Mouse (Mus musculus): Measurements from ENCODE around the gene Pygo2. TPM values are rescaled to one million over a fixed set of nuclear protein-coding genes. Genes with fewer than 3 reads are reported as not detected.

Gene Pygo2
- polyA plus RNA-seq (2015; fragmentation: Nextera tagmentation; extraction: Ambion mirVana), result 5.9 and 6.9 TPM in 2 replicates

DNA sequence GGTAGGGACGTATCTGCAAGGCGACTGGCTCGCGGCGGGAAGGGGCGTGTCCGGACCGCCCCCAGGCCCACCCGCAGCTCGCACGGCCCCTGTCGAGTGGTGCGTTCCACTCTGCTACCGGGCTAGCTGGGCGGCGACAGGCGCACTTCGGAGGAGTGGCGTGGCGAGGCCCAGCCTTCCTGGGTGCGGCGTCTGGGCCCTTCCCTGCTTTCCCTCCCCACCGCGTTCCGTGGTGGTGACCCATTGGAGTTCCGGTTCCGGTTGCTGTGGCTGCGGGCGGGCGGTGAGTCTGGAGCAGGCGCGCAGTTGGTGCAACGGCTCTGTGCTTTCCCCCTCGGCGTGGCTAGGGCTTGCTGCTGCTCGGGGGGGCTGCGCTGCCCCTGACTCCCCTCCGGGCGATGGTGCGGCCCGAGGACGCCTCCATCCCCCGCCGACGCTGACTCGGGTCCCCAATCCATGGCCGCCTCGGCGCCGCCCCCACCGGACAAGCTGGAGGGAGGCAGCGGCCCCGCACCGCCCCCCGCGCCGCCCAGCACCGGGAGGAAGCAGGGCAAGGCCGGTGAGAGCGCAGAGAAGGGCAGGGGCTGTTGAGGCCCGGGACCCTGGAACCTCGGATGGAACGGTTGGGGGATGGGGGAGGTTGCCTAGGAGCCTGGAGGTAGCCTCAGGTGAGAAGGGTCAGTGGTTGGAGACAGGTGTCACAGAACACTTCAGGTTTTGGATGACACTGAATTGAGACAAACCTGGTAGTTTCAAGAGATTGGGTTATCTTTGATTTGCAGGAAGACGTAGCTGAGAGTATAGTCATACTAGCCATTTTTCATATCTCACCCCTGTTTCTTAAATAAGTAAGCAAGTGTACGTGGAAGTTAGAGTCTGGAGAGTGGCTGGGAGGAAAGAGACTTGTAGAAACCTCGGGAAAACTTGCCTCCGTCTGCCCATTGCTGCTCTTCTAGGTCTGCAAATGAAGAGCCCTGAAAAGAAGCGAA, at the start of gene Pygo2:
Pygo2 (plus strand) TSS at position 44 of the 989 bp plus-strand sequence.
- DNase-seq (peak; percentile 94), ATAC-seq (peak; percentile 98)
- peak within 1 kb of the TSS; percentile 99 for H3K4me2 ChIP-seq (ENCODE audit: low read depth, low read length)
- H3K9ac ChIP-seq (replicated peaks), result peak within 1 kb of the TSS; percentile 93
- H3K36me3 ChIP-seq (replicated peaks; ENCODE audit: insufficient read depth, low read length), result peaks cover 35% of the 10 kb centered on the region
- 3% methylated on average over 63 of the region's 68 CpGs for WGBS (ENCODE audit: insufficient replicate concordance)
- H3K4me1 ChIP-seq (ENCODE audit: insufficient read depth), result peaks cover 11% of the 10 kb centered on the region
- peak within 1 kb of the TSS; percentile 83 for H3K27ac ChIP-seq (ENCODE audit: low read depth)
- H3K27me3 ChIP-seq (ENCODE audit: insufficient read depth, low read length), result no peaks in the 10 kb centered on the region
- no peaks in the 10 kb centered on the region for H3K9me3 ChIP-seq (ENCODE audit: low read length)
- TF ChIP-seq CTCF (IDR thresholded peaks at IDR 0.05; ENCODE audit: low read depth) (no peak), EP300 (IDR thresholded peaks at IDR 0.05; ENCODE audit: low read depth) (no peak)
- H3K4me3 ChIP-seq (ENCODE audit: low read depth, low read length), result peak within 1 kb of the TSS; percentile 94

DNA sequence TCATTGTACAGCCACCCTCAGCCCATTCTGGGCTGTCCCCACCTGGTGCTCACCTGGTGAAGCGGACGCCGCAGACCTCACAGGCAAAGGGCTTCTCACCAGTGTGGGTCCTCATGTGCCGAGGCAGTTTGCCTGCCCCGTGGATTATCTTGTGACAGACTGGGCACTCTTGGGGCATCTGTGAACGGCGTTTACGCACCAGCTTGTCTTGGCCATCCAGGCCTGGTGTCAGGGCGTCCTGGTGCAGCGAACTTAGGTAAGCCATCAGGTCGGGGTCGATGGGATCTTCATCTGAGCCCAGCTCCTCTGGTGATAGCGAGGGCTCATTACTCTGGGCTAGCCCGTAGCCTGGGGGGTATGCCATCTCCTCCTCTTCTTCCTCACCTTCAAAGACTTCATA, 49.7 kb upstream of the Pygo2 start:
- no peak overlapping the region for H3K4me2 ChIP-seq (ENCODE audit: low read depth, low read length)
- no peak for DNase-seq
- H3K27ac ChIP-seq (ENCODE audit: low read depth), result no peak overlapping the region
- no peak for ATAC-seq
- TF ChIP-seq CTCF (IDR thresholded peaks at IDR 0.05; ENCODE audit: low read depth) (no peak), EP300 (IDR thresholded peaks at IDR 0.05; ENCODE audit: low read depth) (no peak)
- peaks cover 20% of the 10 kb centered on the region for H3K36me3 ChIP-seq (replicated peaks; ENCODE audit: insufficient read depth, low read length)
- no peak overlapping the region for H3K9ac ChIP-seq (replicated peaks)
- H3K4me3 ChIP-seq (ENCODE audit: low read depth, low read length), result no peak overlapping the region
- WGBS (ENCODE audit: insufficient replicate concordance), result 86% methylated on average over 14 of the region's 14 CpGs
- H3K4me1 ChIP-seq (ENCODE audit: insufficient read depth), result peaks cover 13% of the 10 kb centered on the region
- no peaks in the 10 kb centered on the region for H3K27me3 ChIP-seq (ENCODE audit: insufficient read depth, low read length)
- H3K9me3 ChIP-seq (ENCODE audit: low read length), result no peaks in the 10 kb centered on the region

DNA sequence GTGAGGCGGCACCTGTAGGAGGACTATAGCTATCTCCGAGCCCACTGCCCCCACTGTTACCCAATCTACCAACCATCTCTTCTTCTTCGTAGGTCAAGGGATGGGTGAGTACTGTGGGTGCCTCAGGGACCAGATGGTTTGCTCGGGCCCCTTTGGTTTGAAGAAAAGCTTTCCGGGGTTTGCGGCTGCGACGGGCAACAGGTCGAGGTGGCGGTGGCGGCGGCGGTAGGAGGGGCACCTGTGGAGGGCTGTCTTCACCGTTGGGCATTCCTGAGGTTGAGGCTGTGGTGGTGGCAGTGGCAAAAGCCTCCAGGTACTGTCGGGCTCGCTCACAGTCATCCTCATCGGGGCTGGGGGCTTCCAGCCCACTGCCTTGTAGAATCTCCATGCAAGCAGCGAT, 49.3 kb upstream of the Pygo2 start:
- Histone ChIP-seq H3K4me2 (ENCODE audit: low read depth, low read length) (no peak overlapping the region), H3K36me3 (replicated peaks; ENCODE audit: insufficient read depth, low read length) (peaks cover 23% of the 10 kb centered on the region), H3K27me3 (ENCODE audit: insufficient read depth, low read length) (no peaks in the 10 kb centered on the region), H3K9me3 (ENCODE audit: low read length) (no peaks in the 10 kb centered on the region), H3K4me3 (ENCODE audit: low read depth, low read length) (no peak overlapping the region), H3K27ac (ENCODE audit: low read depth) (no peak overlapping the region), H3K4me1 (ENCODE audit: insufficient read depth) (peaks cover 16% of the 10 kb centered on the region), H3K9ac (replicated peaks) (no peak overlapping the region)
- no peak for TF ChIP-seq CTCF (IDR thresholded peaks at IDR 0.05; ENCODE audit: low read depth)
- no peak for TF ChIP-seq EP300 (IDR thresholded peaks at IDR 0.05; ENCODE audit: low read depth)
- no peak for DNase-seq
- WGBS (ENCODE audit: insufficient replicate concordance), result 89% methylated on average over 18 of the region's 18 CpGs
- no peak for ATAC-seq

DNA sequence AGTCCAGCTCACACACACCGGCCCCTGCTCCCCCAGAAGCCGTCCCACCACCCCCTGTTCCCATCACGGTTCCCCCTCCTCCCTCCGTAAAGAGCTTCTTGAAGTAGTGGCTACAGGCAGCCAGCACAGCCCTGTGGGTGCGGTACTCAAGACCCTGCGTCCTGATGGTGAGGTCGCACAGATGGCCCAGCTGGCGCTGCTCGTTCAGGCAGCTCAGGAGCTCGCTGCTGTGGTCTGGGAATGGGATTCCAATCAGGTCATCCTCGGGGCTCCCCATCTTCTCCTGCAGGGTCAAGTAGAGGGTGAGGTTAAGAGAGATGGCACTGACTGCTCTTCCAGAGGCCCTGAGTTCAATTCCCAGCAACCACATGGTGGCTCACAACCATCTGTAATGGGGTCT, 48.8 kb upstream of the Pygo2 start:
- H3K4me3 ChIP-seq (ENCODE audit: low read depth, low read length), result no peak overlapping the region
- H3K27me3 ChIP-seq (ENCODE audit: insufficient read depth, low read length), result no peaks in the 10 kb centered on the region
- DNase-seq (no peak), ATAC-seq (no peak)
- H3K27ac ChIP-seq (ENCODE audit: low read depth), result no peak overlapping the region
- 83% methylated on average over 11 of the region's 11 CpGs for WGBS (ENCODE audit: insufficient replicate concordance)
- H3K9ac ChIP-seq (replicated peaks), result no peak overlapping the region
- no peak overlapping the region for H3K4me2 ChIP-seq (ENCODE audit: low read depth, low read length)
- peaks cover 16% of the 10 kb centered on the region for H3K4me1 ChIP-seq (ENCODE audit: insufficient read depth)
- peaks cover 23% of the 10 kb centered on the region for H3K36me3 ChIP-seq (replicated peaks; ENCODE audit: insufficient read depth, low read length)
- TF ChIP-seq CTCF (IDR thresholded peaks at IDR 0.05; ENCODE audit: low read depth) (no peak), EP300 (IDR thresholded peaks at IDR 0.05; ENCODE audit: low read depth) (no peak)
- H3K9me3 ChIP-seq (ENCODE audit: low read length), result no peaks in the 10 kb centered on the region

DNA sequence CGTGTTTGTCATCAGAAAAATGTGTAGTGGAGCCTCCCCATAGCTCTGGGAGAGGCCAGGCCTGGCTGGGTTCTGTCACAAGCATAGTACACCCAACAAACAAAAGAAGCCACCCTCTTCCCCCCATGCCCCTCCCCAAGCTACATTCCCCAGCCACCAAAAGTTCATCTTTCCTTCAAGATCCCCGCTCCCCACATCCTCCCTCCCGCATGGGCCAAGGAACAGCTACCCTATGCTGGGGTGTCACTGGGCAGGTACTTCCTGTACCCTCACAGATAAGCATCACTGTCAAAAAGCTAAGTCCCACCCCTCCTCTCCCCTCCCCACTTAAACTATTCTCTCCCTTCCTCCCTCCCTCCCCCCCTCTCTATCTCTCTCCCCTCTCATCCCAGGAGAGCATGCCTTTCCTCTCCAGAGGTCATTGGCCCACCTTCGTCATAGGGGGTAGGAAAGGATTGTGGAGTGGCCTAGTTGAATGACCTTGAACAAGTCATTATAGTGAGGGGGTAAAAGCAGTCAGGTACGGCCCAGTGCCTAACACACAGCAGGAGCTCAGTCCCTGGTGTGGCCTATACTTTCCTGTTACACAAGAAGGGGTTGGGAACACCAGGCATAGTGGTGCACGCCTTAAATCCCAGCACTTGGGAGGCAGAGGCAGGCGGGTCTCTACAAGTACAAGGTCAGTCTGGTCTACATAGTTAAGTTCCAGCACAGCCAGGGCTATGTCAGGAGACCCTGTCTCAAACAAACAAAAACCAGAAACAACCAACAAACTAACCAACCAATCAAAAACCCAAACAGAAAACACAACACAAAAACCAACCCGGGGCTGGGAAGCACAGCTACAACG, 47.8 kb upstream of the Pygo2 start:
- WGBS (ENCODE audit: insufficient replicate concordance), result 72% methylated on average over 9 of the region's 9 CpGs
- Histone ChIP-seq H3K9ac (replicated peaks) (no peak overlapping the region), H3K36me3 (replicated peaks; ENCODE audit: insufficient read depth, low read length) (peaks cover 20% of the 10 kb centered on the region), H3K4me2 (ENCODE audit: low read depth, low read length) (no peak overlapping the region), H3K27ac (ENCODE audit: low read depth) (no peak overlapping the region), H3K9me3 (ENCODE audit: low read length) (no peaks in the 10 kb centered on the region), H3K4me1 (ENCODE audit: insufficient read depth) (peaks cover 19% of the 10 kb centered on the region), H3K4me3 (ENCODE audit: low read depth, low read length) (no peak overlapping the region), H3K27me3 (ENCODE audit: insufficient read depth, low read length) (no peaks in the 10 kb centered on the region)
- ATAC-seq (no peak), DNase-seq (no peak)
- TF ChIP-seq CTCF (IDR thresholded peaks at IDR 0.05; ENCODE audit: low read depth), result no peak
- no peak for TF ChIP-seq EP300 (IDR thresholded peaks at IDR 0.05; ENCODE audit: low read depth)

DNA sequence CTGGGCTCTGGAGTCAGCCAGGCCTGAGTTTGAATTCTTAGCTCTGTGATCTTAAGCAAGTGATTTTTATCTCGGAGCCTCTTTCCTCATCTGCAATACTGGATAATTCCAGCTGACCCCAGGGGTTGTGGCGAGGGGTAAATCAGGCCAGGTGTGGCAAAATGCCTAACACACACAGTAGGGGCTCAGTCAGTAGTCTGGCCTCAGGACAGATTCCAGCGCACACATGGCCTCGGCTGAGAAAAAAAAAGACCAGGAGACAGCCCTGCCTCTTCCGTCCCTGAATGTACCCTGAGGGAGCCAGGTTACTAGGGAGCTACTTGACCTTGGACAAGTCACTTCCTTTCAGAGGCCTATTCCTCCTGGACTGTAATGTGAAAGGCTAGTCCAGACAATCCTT, 47.1 kb upstream of the Pygo2 start:
- no peak overlapping the region for H3K27ac ChIP-seq (ENCODE audit: low read depth)
- H3K4me1 ChIP-seq (ENCODE audit: insufficient read depth), result peaks cover 21% of the 10 kb centered on the region
- no peaks in the 10 kb centered on the region for H3K9me3 ChIP-seq (ENCODE audit: low read length)
- no peaks in the 10 kb centered on the region for H3K27me3 ChIP-seq (ENCODE audit: insufficient read depth, low read length)
- no peak for ATAC-seq
- WGBS (ENCODE audit: insufficient replicate concordance), result 78% methylated on average over 5 of the region's 5 CpGs
- DNase-seq, result no peak
- peaks cover 18% of the 10 kb centered on the region for H3K36me3 ChIP-seq (replicated peaks; ENCODE audit: insufficient read depth, low read length)
- no peak overlapping the region for H3K4me3 ChIP-seq (ENCODE audit: low read depth, low read length)
- TF ChIP-seq EP300 (IDR thresholded peaks at IDR 0.05; ENCODE audit: low read depth) (no peak), CTCF (IDR thresholded peaks at IDR 0.05; ENCODE audit: low read depth) (no peak)
- no peak overlapping the region for H3K9ac ChIP-seq (replicated peaks)
- H3K4me2 ChIP-seq (ENCODE audit: low read depth, low read length), result no peak overlapping the region
